Mouse (Mus musculus) stomach, embryonic 15.5 days (tissue): Measurements from ENCODE around the gene Foxd1. TPM values are rescaled to one million over a fixed set of nuclear protein-coding genes. Genes with fewer than 3 reads are reported as not detected.

Experiments used
- ATAC-seq: fragments of 200-750 bp; cut with Nextera tagmentation; 2 replicates; pipeline ENCODE4 v1.8.0; 2017; ENCODE audit warnings: low read depth, moderate number of reproducible peaks, moderate TSS enrichment; ENCODE audit not compliant: insufficient read depth, low FRiP score
- H3K27ac ChIP-seq: fragments of 300-500 bp; sonication (generic); 2 replicates; pipeline ENCODE4 v1.5.1; 2015; ENCODE audit warnings: mild to moderate bottlenecking, inconsistent platforms
- H3K27me3 ChIP-seq: fragments of 300-500 bp; sonication (generic); replicated peaks from 2 replicates; pipeline ENCODE4 v1.6.1; 2015; ENCODE audit warnings: inconsistent platforms
- H3K36me3 ChIP-seq: fragments of 300-500 bp; sonication (generic); 2 replicates; pipeline ENCODE4 v1.6.1; 2015; ENCODE audit warnings: inconsistent platforms
- H3K4me1 ChIP-seq: fragments of 300-500 bp; sonication (generic); 2 replicates; pipeline ENCODE4 v1.6.1; 2015; ENCODE audit warnings: inconsistent platforms
- H3K4me2 ChIP-seq: fragments of 300-500 bp; sonication (generic); 2 replicates; pipeline ENCODE4 v1.6.1; 2015; ENCODE audit warnings: mild to moderate bottlenecking, inconsistent platforms
- H3K4me3 ChIP-seq: fragments of 300-500 bp; sonication (generic); replicated peaks from 2 replicates; pipeline ENCODE4 v1.5.1; 2015; ENCODE audit warnings: inconsistent platforms
- H3K9ac ChIP-seq: fragments of 300-500 bp; sonication (generic); 2 replicates; pipeline ENCODE4 v1.6.1; 2015; ENCODE audit warnings: inconsistent platforms
- H3K9me3 ChIP-seq: fragments of 300-500 bp; sonication (generic); 2 replicates; pipeline ENCODE4 v1.6.1; 2016; ENCODE audit warnings: inconsistent platforms
- WGBS: fragments of 180-500 bp; shearing (Covaris S2); methylation state at CpG from one replicate; pipeline ENCODE4 v1.1.7; 2015; 5-methylcytosine and 5-hydroxymethylcytosine counted together
- polyA plus RNA-seq: library from polyadenylated mRNA; unstranded; fragments of >200 nt; fragmentation: Nextera tagmentation; extraction: Ambion mirVana; gene quantifications from 2 replicates; pipeline ENCODE4 v1.2.1, GENCODE M21; 2015

Gene Foxd1
- polyA plus RNA-seq, 1 experiment from 2014 or later = not detected

GRCm38 (mm10) chr13:98366469-98367275 is 12.6 kb downstream of the Foxd1 start:
- peaks cover 10% of the 10 kb centered on the region for H3K4me1 ChIP-seq
- no peaks in the 10 kb centered on the region for H3K9me3 ChIP-seq
- ATAC-seq = no peak
- WGBS = 2% methylated on average over 43 of the region's 43 CpGs
- H3K27me3 ChIP-seq = peaks cover 78% of the 10 kb centered on the region
- H3K9ac ChIP-seq = no peak overlapping the region
- no peak overlapping the region for H3K27ac ChIP-seq
- peak overlapping the region; percentile 42 for H3K4me2 ChIP-seq
- H3K36me3 ChIP-seq = no peaks in the 10 kb centered on the region
- peak overlapping the region; percentile 22; the same call in 1 of the 2 replicates for H3K4me3 ChIP-seq

- no peak overlapping the region for H3K4me3 ChIP-seq
- no peak overlapping the region for H3K4me2 ChIP-seq
- no peak overlapping the region for H3K9ac ChIP-seq
- no peaks in the 10 kb centered on the region for H3K9me3 ChIP-seq
- no peak overlapping the region for H3K27ac ChIP-seq
- 19% methylated on average over 3 of the region's 3 CpGs for WGBS
- no peak for ATAC-seq
- H3K4me1 ChIP-seq = peaks cover 10% of the 10 kb centered on the region
- H3K27me3 ChIP-seq = peaks cover 74% of the 10 kb centered on the region
- no peaks in the 10 kb centered on the region for H3K36me3 ChIP-seq
Observed at GRCm38 (mm10) chr13:98367601-98368000, 13.6 kb downstream of the Foxd1 start.

GRCm38 (mm10) chr13:98369046-98369445 is 15.0 kb downstream of the Foxd1 start:
- H3K9me3 ChIP-seq = no peaks in the 10 kb centered on the region
- ATAC-seq = no peak
- no peaks in the 10 kb centered on the region for H3K36me3 ChIP-seq
- peaks cover 70% of the 10 kb centered on the region for H3K27me3 ChIP-seq
- H3K4me3 ChIP-seq = no peak overlapping the region
- H3K9ac ChIP-seq = no peak overlapping the region
- no peak overlapping the region for H3K4me2 ChIP-seq
- H3K27ac ChIP-seq = no peak overlapping the region
- peaks cover 10% of the 10 kb centered on the region for H3K4me1 ChIP-seq
- WGBS = 35% methylated on average over 6 of the region's 6 CpGs

- H3K36me3 ChIP-seq = no peaks in the 10 kb centered on the region
- H3K4me2 ChIP-seq = no peak overlapping the region
- no peak overlapping the region for H3K4me3 ChIP-seq
- ATAC-seq = no peak
- H3K4me1 ChIP-seq = no peaks in the 10 kb centered on the region
- no peak overlapping the region for H3K27ac ChIP-seq
- H3K27me3 ChIP-seq = peaks cover 25% of the 10 kb centered on the region
- H3K9ac ChIP-seq = no peak overlapping the region
- H3K9me3 ChIP-seq = no peaks in the 10 kb centered on the region
- WGBS = 61% methylated on average over 8 of the region's 8 CpGs
Observed at GRCm38 (mm10) chr13:98374560-98374959, 20.5 kb downstream of the Foxd1 start.

- WGBS = 61% methylated on average over 3 of the region's 3 CpGs
- H3K9me3 ChIP-seq = no peaks in the 10 kb centered on the region
- H3K4me1 ChIP-seq = no peaks in the 10 kb centered on the region
- no peak overlapping the region for H3K4me3 ChIP-seq
- no peak overlapping the region for H3K27ac ChIP-seq
- H3K27me3 ChIP-seq = peaks cover 21% of the 10 kb centered on the region
- H3K36me3 ChIP-seq = no peaks in the 10 kb centered on the region
- ATAC-seq = no peak
- no peak overlapping the region for H3K9ac ChIP-seq
- H3K4me2 ChIP-seq = no peak overlapping the region
Observed at GRCm38 (mm10) chr13:98374979-98375378, 20.9 kb downstream of the Foxd1 start.

- no peaks in the 10 kb centered on the region for H3K4me1 ChIP-seq
- WGBS = 82% methylated on average over 3 of the region's 3 CpGs
- H3K27ac ChIP-seq = no peak overlapping the region
- H3K9me3 ChIP-seq = no peaks in the 10 kb centered on the region
- H3K9ac ChIP-seq = no peak overlapping the region
- H3K4me2 ChIP-seq = no peak overlapping the region
- no peaks in the 10 kb centered on the region for H3K36me3 ChIP-seq
- H3K4me3 ChIP-seq = no peak overlapping the region
- ATAC-seq = no peak
- H3K27me3 ChIP-seq = 0 out of 2 replicates have a peak, but pooled peaks cover 17% of the 10 kb centered on the region
Observed at GRCm38 (mm10) chr13:98377746-98378145, 23.7 kb downstream of the Foxd1 start.

- no peak overlapping the region for H3K4me2 ChIP-seq
- H3K9me3 ChIP-seq = no peaks in the 10 kb centered on the region
- 71% methylated on average over 4 of the region's 4 CpGs for WGBS
- ATAC-seq = no peak
- H3K4me1 ChIP-seq = peaks cover 4% of the 10 kb centered on the region; the same call in 1 of the 2 replicates
- no peak overlapping the region for H3K9ac ChIP-seq
- H3K27ac ChIP-seq = no peak overlapping the region
- H3K36me3 ChIP-seq = no peaks in the 10 kb centered on the region
- H3K4me3 ChIP-seq = no peak overlapping the region
- H3K27me3 ChIP-seq = 0 out of 2 replicates have a peak, but pooled peaks cover 9% of the 10 kb centered on the region
Observed at GRCm38 (mm10) chr13:98382751-98383150, 28.7 kb downstream of the Foxd1 start.

- Histone ChIP-seq H3K9me3 (no peaks in the 10 kb centered on the region), H3K4me1 (peaks cover 4% of the 10 kb centered on the region; the same call in 1 of the 2 replicates), H3K27me3 (peaks cover 20% of the 10 kb centered on the region), H3K9ac (no peak overlapping the region), H3K4me3 (no peak overlapping the region), H3K4me2 (no peak overlapping the region), H3K27ac (no peak overlapping the region; the same call in 1 of the 2 replicates), H3K36me3 (no peaks in the 10 kb centered on the region)
- no peak; the same call in 1 of the 2 replicates for ATAC-seq
- WGBS = 29% methylated on average over 16 of the region's 16 CpGs
Observed at GRCm38 (mm10) chr13:98383911-98384498, 30.0 kb downstream of the Foxd1 start.

- Histone ChIP-seq H3K27ac (no peak overlapping the region), H3K4me2 (no peak overlapping the region), H3K36me3 (no peaks in the 10 kb centered on the region), H3K27me3 (peaks cover 30% of the 10 kb centered on the region), H3K9me3 (no peaks in the 10 kb centered on the region), H3K9ac (no peak overlapping the region), H3K4me1 (peaks cover 8% of the 10 kb centered on the region; the same call in 1 of the 2 replicates), H3K4me3 (no peak overlapping the region)
- WGBS = 74% methylated on average over 2 of the region's 2 CpGs
- no peak for ATAC-seq
Observed at GRCm38 (mm10) chr13:98385877-98386276, 31.8 kb downstream of the Foxd1 start.

- no peak overlapping the region for H3K9ac ChIP-seq
- no peak for ATAC-seq
- no peak overlapping the region for H3K27ac ChIP-seq
- no peaks in the 10 kb centered on the region for H3K9me3 ChIP-seq
- no peak overlapping the region for H3K4me2 ChIP-seq
- peaks cover 14% of the 10 kb centered on the region for H3K4me1 ChIP-seq
- H3K36me3 ChIP-seq = no peaks in the 10 kb centered on the region
- no peak overlapping the region for H3K4me3 ChIP-seq
- WGBS = 61% methylated on average over 1 of the region's 1 CpGs
- H3K27me3 ChIP-seq = peaks cover 41% of the 10 kb centered on the region
Observed at GRCm38 (mm10) chr13:98389092-98389491, 35.0 kb downstream of the Foxd1 start.

- Histone ChIP-seq H3K9me3 (no peaks in the 10 kb centered on the region), H3K36me3 (no peaks in the 10 kb centered on the region), H3K4me3 (0 out of 2 replicates have a peak overlapping the region, but pooled peaks have one; percentile 42), H3K4me2 (peak overlapping the region; percentile 91), H3K9ac (no peak overlapping the region), H3K4me1 (peaks cover 14% of the 10 kb centered on the region), H3K27me3 (peaks cover 41% of the 10 kb centered on the region), H3K27ac (no peak overlapping the region)
- 17% methylated on average over 6 of the region's 6 CpGs for WGBS
- ATAC-seq = no peak
Observed at GRCm38 (mm10) chr13:98390363-98390762, 36.3 kb downstream of the Foxd1 start.
